Mouse (Mus musculus) ES-Bruce4 (cell line): ENCODE data around the gene Chp2.

Experiments used
- CTCF ChIP-seq: IDR thresholded peaks from one replicate; pipeline ENCODE4 v1.8.1; 2011; ENCODE audit warnings: low read depth, low read length
- EP300 ChIP-seq: IDR thresholded peaks from 2 replicates; pipeline ENCODE4 v1.6.1; 2011; ENCODE audit warnings: low read depth, low read length; ENCODE audit not compliant: insufficient read depth
- POLR2A ChIP-seq: IDR thresholded peaks from one replicate; pipeline ENCODE4 v1.8.1; 2011; ENCODE audit warnings: low read length; ENCODE audit not compliant: insufficient read depth

- no peak for TF ChIP-seq POLR2A
- no peak for TF ChIP-seq EP300
- peak; percentile 69 for TF ChIP-seq CTCF
Measured at GRCm38 (mm10) chr7:122189484-122189883, 29.8 kb upstream of the Chp2 start.
